Mouse (Mus musculus) neural tube, embryonic 13.5 days (tissue): ENCODE measurements around the gene Yipf2. TPM values are rescaled to one million over a fixed set of nuclear protein-coding genes. Genes with fewer than 3 reads are reported as not detected.

Source experiments
- ATAC-seq: fragments of 200-750 bp; cut with Nextera tagmentation; 2 replicates; pipeline ENCODE4 v1.8.0; 2017; ENCODE audit warnings: low read depth, mild to moderate bottlenecking, moderate TSS enrichment, moderate library complexity
- H3K27ac ChIP-seq: fragments of 300-500 bp; sonication (generic); replicated peaks from 2 replicates; pipeline ENCODE4 v1.5.1; 2015; ENCODE audit warnings: moderate library complexity, mild to moderate bottlenecking, inconsistent platforms
- H3K27me3 ChIP-seq: fragments of 300-500 bp; sonication (generic); 2 replicates; pipeline ENCODE4 v1.6.1; 2015; ENCODE audit warnings: mild to moderate bottlenecking, inconsistent platforms
- H3K36me3 ChIP-seq: fragments of 300-500 bp; sonication (generic); 2 replicates; pipeline ENCODE4 v1.6.1; 2015; ENCODE audit warnings: mild to moderate bottlenecking, inconsistent platforms
- H3K4me1 ChIP-seq: fragments of 300-500 bp; sonication (generic); replicated peaks from 2 replicates; pipeline ENCODE4 v1.6.1; 2015; ENCODE audit warnings: inconsistent platforms
- H3K4me2 ChIP-seq: fragments of 300-500 bp; sonication (generic); 2 replicates; pipeline ENCODE4 v1.6.1; 2015; ENCODE audit warnings: inconsistent platforms, mild to moderate bottlenecking, moderate library complexity
- H3K4me3 ChIP-seq: fragments of 300-500 bp; sonication (generic); 2 replicates; pipeline ENCODE4 v1.5.1; 2015; ENCODE audit warnings: mild to moderate bottlenecking, inconsistent platforms
- H3K9ac ChIP-seq: fragments of 300-500 bp; sonication (generic); 2 replicates; pipeline ENCODE4 v1.6.1; 2015; ENCODE audit warnings: moderate library complexity, mild to moderate bottlenecking, inconsistent platforms
- H3K9me3 ChIP-seq: fragments of 300-500 bp; sonication (generic); 2 replicates; pipeline ENCODE4 v1.6.1; 2016; ENCODE audit warnings: inconsistent platforms
- WGBS: fragments of 180-500 bp; shearing (Covaris S2); methylation state at CpG from one replicate; pipeline ENCODE4 v1.1.7; 2015; 5-methylcytosine and 5-hydroxymethylcytosine counted together
- polyA plus RNA-seq: library from polyadenylated mRNA; unstranded; fragments of >200 nt; fragmentation: Nextera tagmentation; extraction: Ambion mirVana; gene quantifications from 2 replicates; pipeline ENCODE4 v1.2.1, GENCODE M21; 2015

Yipf2 gene
- 22.7 and 23.5 TPM in 2 replicates for polyA plus RNA-seq

DNA sequence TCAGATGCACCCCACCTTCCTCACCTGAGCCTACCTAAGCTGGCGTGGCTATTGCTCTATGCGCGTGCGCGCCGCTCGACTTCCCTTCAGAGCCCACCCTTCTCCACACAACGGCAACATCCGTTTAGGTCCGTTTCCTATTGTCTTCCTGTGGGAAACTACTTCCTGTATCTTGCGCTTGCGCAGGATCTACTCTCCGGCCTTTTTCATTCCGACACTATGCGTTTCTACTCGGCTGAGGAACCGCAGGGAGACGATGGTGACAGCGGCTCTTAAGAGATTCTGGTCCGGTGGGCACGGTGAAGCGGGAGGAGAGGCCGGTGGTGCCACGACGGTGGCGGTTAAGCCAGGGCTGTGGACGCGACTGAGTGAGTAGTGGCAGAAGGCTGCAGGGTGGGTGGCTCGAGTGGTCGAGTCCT lies at the start of gene Yipf2, which contains the start of gene Timm29:
Gene Yipf2, minus strand, starts transcription at position 126 of the 419 bp plus-strand sequence.
Gene Timm29, plus strand, starts transcription at position 20 of the 419 bp plus-strand sequence.
- peak; percentile 93 for ATAC-seq
- H3K27ac ChIP-seq = peak within 1 kb of the TSS; percentile 91
- H3K9me3 ChIP-seq = no peaks in the 10 kb centered on the region
- H3K9ac ChIP-seq = peak within 1 kb of the TSS; percentile 90
- peaks cover 39% of the 10 kb centered on the region for H3K4me1 ChIP-seq
- H3K27me3 ChIP-seq = no peaks in the 10 kb centered on the region
- H3K4me2 ChIP-seq = peak within 1 kb of the TSS; percentile 98
- WGBS = under 1% methylated on average over 30 of the region's 30 CpGs
- peak within 1 kb of the TSS; percentile 99 for H3K4me3 ChIP-seq
- H3K36me3 ChIP-seq = peaks cover 59% of the 10 kb centered on the region

DNA sequence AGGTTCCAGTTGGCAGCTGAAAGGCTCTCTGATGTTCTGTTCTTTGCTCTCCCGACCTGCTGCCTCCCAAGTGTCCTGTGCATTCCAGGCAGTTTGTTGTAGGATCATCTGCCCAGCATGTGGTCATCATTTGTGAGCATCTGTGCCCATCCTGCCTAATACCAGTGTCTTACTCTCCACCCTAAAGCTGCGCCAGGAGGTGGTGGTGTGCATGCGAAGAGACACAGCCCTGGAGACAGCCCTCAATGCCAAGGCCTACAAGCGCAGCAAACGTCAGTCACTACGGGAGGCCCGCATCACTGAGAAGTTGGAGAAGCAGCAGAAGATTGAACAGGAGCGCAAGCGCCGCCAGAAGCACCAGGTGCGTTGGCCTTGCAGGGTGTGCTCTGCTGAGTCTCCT lies 46.4 kb upstream of the Yipf2 start:
- Histone ChIP-seq H3K9me3 (no peaks in the 10 kb centered on the region), H3K27me3 (no peaks in the 10 kb centered on the region), H3K36me3 (peaks cover 100% of the 10 kb centered on the region), H3K4me3 (no peak overlapping the region), H3K4me2 (no peak overlapping the region), H3K4me1 (peaks cover 17% of the 10 kb centered on the region), H3K9ac (no peak overlapping the region), H3K27ac (no peak overlapping the region)
- WGBS = 94% methylated on average over 11 of the region's 11 CpGs
- ATAC-seq = no peak

DNA sequence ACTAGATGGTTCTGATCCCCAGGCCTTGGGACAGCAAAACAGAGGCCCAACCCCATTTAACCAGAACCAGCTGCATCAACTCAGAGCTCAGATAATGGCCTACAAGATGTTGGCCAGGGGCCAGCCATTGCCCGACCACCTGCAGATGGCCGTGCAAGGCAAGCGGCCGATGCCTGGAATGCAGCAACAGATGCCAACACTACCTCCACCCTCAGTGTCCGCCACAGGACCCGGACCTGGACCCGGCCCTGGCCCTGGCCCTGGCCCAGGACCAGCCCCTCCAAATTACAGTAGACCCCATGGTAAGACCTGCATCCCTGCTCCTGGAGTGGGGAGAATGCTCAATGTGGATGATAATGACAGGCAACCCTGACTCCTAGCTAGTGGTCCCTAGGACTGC lies 43.0 kb upstream of the Yipf2 start:
- no peak overlapping the region for H3K27ac ChIP-seq
- H3K4me3 ChIP-seq = no peak overlapping the region
- H3K9me3 ChIP-seq = no peaks in the 10 kb centered on the region
- peak; percentile 42 for ATAC-seq
- peaks cover 25% of the 10 kb centered on the region for H3K4me1 ChIP-seq
- H3K9ac ChIP-seq = no peak overlapping the region
- peaks cover 81% of the 10 kb centered on the region for H3K36me3 ChIP-seq
- H3K4me2 ChIP-seq = no peak overlapping the region
- WGBS = 59% methylated on average over 7 of the region's 7 CpGs
- H3K27me3 ChIP-seq = no peaks in the 10 kb centered on the region

DNA sequence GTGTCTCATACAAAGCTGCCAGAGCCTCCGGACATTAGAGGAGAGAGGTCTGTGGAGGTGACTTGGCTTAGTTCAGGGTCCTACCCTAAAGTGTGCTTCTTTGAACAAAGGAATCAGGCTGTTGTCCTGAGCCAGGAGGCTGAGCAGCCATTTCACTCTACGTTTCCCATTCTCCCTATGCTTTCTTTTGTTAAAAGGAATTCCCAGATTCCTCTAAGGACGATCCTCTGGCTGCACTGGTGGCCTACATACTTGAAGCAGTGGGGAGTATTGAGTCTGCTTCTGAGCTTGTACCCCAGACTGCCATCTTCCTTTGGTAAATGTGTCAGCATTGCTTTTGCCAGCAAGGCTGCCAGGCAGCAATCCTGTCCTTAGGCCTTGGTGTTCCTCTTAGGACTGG lies 40.5 kb upstream of the Yipf2 start:
- H3K9me3 ChIP-seq = no peaks in the 10 kb centered on the region
- H3K4me2 ChIP-seq = no peak overlapping the region
- peaks cover 26% of the 10 kb centered on the region for H3K4me1 ChIP-seq
- WGBS = 76% methylated on average over 3 of the region's 3 CpGs
- H3K27me3 ChIP-seq = no peaks in the 10 kb centered on the region
- no peak for ATAC-seq
- no peak overlapping the region for H3K27ac ChIP-seq
- no peak overlapping the region for H3K4me3 ChIP-seq
- peaks cover 56% of the 10 kb centered on the region for H3K36me3 ChIP-seq
- no peak overlapping the region for H3K9ac ChIP-seq

DNA sequence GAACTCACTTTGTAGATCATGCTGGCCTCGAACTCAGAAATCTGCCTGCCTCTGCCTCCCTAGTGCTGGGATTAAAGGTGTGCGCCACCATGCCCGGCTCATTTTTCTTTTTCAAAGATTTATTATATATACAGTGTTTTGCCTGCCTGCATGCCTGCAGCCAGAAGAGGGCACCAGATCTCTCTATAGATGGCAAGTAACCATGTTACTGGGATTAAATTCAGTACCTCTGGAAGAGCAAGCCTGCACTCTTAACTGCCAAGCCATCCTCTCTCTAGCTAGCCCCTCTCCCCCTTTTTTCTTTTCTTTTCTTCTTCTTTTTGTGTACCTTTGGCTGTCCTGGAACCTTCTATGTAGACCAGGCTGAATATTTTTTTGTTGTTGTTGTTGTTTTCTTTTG lies 38.0 kb upstream of the Yipf2 start:
- Histone ChIP-seq H3K4me2 (no peak overlapping the region), H3K36me3 (peaks cover 32% of the 10 kb centered on the region), H3K27me3 (no peaks in the 10 kb centered on the region), H3K9me3 (no peaks in the 10 kb centered on the region), H3K4me3 (no peak overlapping the region), H3K9ac (no peak overlapping the region), H3K27ac (no peak overlapping the region), H3K4me1 (peaks cover 37% of the 10 kb centered on the region)
- WGBS = 73% methylated on average over 3 of the region's 3 CpGs
- no peak for ATAC-seq

DNA sequence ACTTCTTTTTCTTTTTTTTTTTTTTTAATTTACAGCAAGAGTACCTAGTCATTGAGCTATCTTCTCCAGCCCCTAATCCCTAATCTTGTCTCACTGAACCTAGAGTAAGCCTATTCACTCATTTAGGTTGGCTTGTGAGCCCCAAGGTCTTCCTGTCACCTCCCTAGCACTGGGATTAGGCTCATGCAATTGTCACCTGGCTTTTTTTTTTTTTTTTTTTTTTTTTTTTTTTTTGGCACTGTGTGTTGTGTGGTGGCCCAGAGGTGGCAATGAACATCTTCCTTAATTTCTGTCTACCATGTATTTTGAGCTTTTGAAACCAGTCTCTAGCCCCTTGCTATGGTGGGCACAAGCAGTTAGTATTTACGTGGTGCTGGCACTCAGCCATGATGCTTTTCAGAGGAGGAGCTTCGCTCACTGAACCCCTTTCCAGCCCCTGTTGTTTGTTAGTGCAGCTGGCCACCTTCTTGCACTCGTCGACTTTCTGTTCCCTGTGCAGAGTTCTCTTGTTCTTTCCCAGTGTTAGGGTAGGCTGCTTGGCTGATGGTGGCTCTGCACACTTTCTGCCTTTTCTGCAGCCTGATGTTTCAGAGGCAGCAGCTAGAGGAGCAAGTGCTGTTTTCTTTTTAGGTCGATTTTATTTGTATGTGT lies 34.6 kb upstream of the Yipf2 start:
- Histone ChIP-seq H3K4me1 (peaks cover 32% of the 10 kb centered on the region), H3K27ac (peak overlapping the region; percentile 64; the same call in 1 of the 2 replicates), H3K36me3 (0 out of 2 replicates have a peak, but pooled peaks cover 4% of the 10 kb centered on the region), H3K4me3 (no peak overlapping the region), H3K9me3 (no peaks in the 10 kb centered on the region), H3K4me2 (no peak overlapping the region), H3K27me3 (no peaks in the 10 kb centered on the region), H3K9ac (no peak overlapping the region)
- ATAC-seq = no peak
- 67% methylated on average over 5 of the region's 5 CpGs for WGBS

DNA sequence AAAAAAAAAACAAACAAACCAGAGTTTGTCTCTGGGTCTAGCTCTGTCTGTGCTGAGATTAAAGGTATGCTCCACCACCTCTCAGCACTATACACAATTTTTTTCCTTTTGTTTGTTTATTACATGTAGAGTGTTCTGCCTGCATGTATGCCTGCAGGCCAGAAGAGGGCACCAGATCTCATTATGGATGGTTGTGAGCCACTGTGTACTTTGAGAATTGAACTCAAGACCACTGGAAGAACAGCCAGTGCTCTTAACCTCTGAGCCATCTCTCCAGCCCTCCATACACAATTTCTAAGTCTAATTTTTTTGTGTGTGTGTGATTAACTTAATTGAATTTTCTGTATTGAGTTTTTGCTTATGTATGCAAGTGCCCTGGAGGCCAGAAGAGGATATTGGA lies 33.9 kb upstream of the Yipf2 start:
- ATAC-seq = no peak
- peaks cover 32% of the 10 kb centered on the region for H3K4me1 ChIP-seq
- no peaks in the 10 kb centered on the region for H3K27me3 ChIP-seq
- 0 out of 2 replicates have a peak, but pooled peaks cover 4% of the 10 kb centered on the region for H3K36me3 ChIP-seq
- H3K4me3 ChIP-seq = no peak overlapping the region
- H3K9ac ChIP-seq = no peak overlapping the region
- no peaks in the 10 kb centered on the region for H3K9me3 ChIP-seq
- H3K4me2 ChIP-seq = no peak overlapping the region
- H3K27ac ChIP-seq = no peak overlapping the region

DNA sequence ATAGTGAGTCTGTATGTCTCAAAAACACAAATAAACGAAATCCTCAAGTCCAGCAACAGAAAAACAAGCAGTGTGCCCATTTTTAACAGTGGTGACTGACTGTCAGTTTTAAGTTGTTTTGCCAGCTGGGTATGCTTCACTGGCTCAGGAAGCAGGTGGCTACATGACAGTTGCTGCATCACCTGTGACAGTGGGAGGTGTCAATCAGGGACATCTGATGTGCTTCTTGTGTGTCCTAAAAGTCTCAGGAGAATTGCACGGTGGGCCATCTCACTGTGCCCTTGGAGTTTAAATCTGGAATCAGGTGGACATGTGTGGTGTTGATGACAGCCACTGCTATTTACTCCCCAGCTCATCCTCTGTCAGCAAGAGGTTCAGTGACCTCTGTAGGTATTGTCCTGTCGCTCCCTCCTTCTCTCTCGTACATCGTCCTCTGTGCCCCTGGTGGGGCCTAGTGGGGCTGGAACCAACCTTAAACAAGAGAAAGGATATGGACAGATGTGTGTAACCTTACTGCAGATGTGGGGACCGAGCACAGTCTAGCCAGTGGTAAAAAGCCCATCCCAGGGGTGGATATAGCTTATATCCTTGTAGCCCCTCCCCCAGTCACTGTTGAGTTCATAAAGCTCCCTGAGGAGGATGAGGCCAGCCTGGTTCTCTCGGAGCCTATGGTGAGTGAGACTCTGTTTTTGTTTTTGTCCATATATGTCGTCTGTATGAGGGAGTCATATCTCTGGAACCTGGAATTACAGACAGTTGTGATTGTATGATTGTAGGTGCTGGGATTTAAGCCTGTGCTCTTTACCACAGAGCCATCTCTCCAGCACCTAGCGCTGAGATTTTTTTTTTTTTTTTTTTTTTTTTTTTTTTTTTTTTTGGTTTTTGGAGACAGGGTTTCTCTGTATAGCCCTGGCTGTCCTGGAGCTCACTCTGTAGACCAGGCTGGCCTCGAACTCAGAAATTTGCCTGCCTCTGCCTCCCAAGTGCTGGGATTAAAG lies 33.0 kb upstream of the Yipf2 start:
- Histone ChIP-seq H3K36me3 (0 out of 2 replicates have a peak, but pooled peaks cover 4% of the 10 kb centered on the region), H3K27ac (no peak overlapping the region), H3K4me1 (peaks cover 32% of the 10 kb centered on the region), H3K4me3 (no peak overlapping the region), H3K27me3 (no peaks in the 10 kb centered on the region), H3K9ac (no peak overlapping the region), H3K9me3 (no peaks in the 10 kb centered on the region), H3K4me2 (no peak overlapping the region)
- 86% methylated on average over 10 of the region's 10 CpGs for WGBS
- ATAC-seq = no peak

DNA sequence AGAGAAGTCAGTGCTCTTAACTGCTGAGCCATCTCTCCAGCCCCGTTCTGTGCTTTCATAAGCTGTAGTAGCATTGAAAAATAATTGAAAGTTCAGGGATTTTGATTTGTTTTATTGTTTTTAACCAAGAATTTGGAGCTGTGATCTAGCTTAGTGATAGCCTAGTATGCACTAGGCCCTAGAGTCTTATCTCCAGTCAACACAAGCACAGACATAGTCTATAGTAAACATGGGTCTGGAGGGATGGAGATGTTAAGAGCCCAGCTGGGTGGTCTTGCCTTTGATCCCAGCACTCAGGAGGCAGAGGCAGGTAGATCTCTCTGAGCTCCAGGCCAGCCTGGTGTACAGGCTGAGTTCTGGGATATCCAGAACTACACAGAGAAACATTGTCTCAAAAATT lies 30.0 kb upstream of the Yipf2 start:
- 89% methylated on average over 1 of the region's 1 CpGs for WGBS
- H3K4me3 ChIP-seq = no peak overlapping the region
- 0 out of 2 replicates have a peak, but pooled peaks cover 7% of the 10 kb centered on the region for H3K36me3 ChIP-seq
- H3K27ac ChIP-seq = no peak overlapping the region
- H3K4me1 ChIP-seq = peaks cover 53% of the 10 kb centered on the region
- H3K27me3 ChIP-seq = no peaks in the 10 kb centered on the region
- no peak for ATAC-seq
- H3K4me2 ChIP-seq = no peak overlapping the region
- no peaks in the 10 kb centered on the region for H3K9me3 ChIP-seq
- H3K9ac ChIP-seq = no peak overlapping the region

DNA sequence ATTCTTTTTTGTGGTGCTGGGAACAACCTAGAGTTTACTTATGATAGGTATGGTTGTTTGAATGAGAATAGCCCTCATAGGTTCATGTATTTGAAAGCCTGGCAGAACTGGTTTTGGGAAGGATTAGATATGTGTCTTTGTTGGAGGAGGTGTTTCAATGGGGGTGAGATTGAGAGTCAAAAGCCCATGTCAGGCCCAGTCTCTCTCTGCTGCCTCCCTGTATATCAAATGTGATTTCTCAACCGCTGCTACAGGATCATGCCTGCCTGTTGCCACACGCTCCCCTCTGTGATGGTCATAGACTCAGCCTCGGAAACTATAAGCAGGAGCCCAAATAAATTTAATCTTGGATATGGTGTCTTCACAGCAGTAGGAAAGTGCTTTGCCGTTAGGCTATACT lies 27.6 kb upstream of the Yipf2 start:
- Histone ChIP-seq H3K4me3 (no peak overlapping the region), H3K27ac (no peak overlapping the region), H3K4me2 (no peak overlapping the region), H3K36me3 (0 out of 2 replicates have a peak, but pooled peaks cover 7% of the 10 kb centered on the region), H3K4me1 (peaks cover 49% of the 10 kb centered on the region), H3K9ac (no peak overlapping the region), H3K27me3 (no peaks in the 10 kb centered on the region), H3K9me3 (no peaks in the 10 kb centered on the region)
- 88% methylated on average over 4 of the region's 4 CpGs for WGBS
- ATAC-seq = no peak

DNA sequence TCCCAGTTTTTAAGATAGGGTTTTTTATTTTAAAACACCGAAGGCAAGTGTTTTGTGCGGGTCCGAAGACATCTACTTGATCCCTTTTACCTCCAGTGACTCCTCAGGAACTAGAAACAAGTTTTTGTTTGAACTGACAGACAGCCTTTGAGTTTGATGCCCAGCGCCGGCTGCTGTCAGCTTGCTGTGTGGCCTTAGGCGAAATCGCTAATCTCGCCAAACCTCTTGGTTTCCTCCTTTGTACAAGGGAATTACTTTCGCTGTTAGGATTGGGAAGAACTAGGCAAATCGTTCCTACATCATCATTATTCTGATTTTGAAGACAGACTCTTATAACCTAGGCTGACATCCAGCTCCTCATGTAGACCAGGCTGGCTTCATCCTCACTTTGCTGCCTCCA lies 24.4 kb upstream of the Yipf2 start:
- Histone ChIP-seq H3K36me3 (0 out of 2 replicates have a peak, but pooled peaks cover 3% of the 10 kb centered on the region), H3K27me3 (no peaks in the 10 kb centered on the region), H3K4me1 (peaks cover 39% of the 10 kb centered on the region), H3K27ac (peak overlapping the region; percentile 100), H3K9ac (peak overlapping the region; percentile 95), H3K9me3 (no peaks in the 10 kb centered on the region), H3K4me2 (peak overlapping the region; percentile 88), H3K4me3 (peak overlapping the region; percentile 77)
- WGBS = 8% methylated on average over 10 of the region's 10 CpGs
- ATAC-seq = no peak

DNA sequence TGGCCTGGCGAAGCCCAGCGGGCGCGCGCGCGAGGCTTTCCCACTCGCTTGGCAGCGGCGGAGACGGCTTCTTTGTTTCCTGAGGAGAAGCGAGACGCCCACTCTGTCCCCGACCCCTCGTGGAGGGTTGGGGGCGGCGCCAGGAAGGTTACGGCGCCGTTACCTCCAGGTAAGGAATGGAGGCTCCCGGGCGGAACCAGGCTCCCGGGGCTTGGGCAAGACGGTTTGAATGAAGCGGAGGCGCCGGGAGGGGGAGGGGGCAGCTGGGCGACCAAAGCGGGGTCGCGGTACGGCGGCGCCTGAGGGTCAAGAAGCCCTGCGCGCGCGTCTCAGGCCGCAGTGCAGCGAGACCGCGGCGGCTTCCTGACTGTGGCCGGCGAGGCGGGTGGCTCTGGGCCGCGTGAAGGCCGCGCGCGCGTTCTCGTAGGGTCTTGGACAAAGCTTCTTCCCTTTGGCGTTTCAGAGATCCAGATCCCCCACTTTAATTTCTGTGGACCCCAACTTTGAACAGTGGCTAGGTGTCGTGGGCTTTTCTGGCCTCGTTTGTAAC lies 23.7 kb upstream of the Yipf2 start:
- peak; percentile 86 for ATAC-seq
- H3K4me2 ChIP-seq = peak overlapping the region; percentile 88
- 0 out of 2 replicates have a peak, but pooled peaks cover 3% of the 10 kb centered on the region for H3K36me3 ChIP-seq
- peak overlapping the region; percentile 100 for H3K27ac ChIP-seq
- no peaks in the 10 kb centered on the region for H3K9me3 ChIP-seq
- under 1% methylated on average over 57 of the region's 57 CpGs for WGBS
- peak overlapping the region; percentile 95 for H3K9ac ChIP-seq
- peak overlapping the region; percentile 77 for H3K4me3 ChIP-seq
- no peaks in the 10 kb centered on the region for H3K27me3 ChIP-seq
- H3K4me1 ChIP-seq = peaks cover 39% of the 10 kb centered on the region
